Comparison of ENCODE assay signal across 10 mouse cellular contexts in genomic region chr10:39505621-39506020, GRCm38 (mm10).
A peak's percentile ranks its signal among the peaks of the same experiment; 100 is the strongest.
DNase-seq lines count a peak whose midpoint lies in the region; ATAC-seq lines count a peak whose summit lies in the region.
"Had no signal": no experiment of that assay in that cellular context is flagged by ENCODE, and none has a peak within 500 bp of the region (broad histone marks: within the 10 kb centered on the region; RNA-seq: fewer than 3 reads in every experiment).

No protein-coding gene starts in this region.

- no peak overlapping the region for H3K4me2 ChIP-seq in hindbrain, embryonic 11.5 days (replicated peaks; ENCODE audit: low read depth, low read length)
- H3K4me2 ChIP-seq in hindbrain, embryonic 13.5 days: 0 out of 2 replicates have a peak overlapping the region, but pooled peaks have one; percentile 25
- H3K4me2 ChIP-seq in midbrain, embryonic 16.5 days (ENCODE audit: low read length): no peak overlapping the region

- no peaks in the 10 kb centered on the region for H3K27me3 ChIP-seq in hindbrain, embryonic 10.5 days (ENCODE audit: insufficient read depth, poor library complexity, severe bottlenecking)
- H3K27me3 ChIP-seq in hindbrain, embryonic 11.5 days (ENCODE audit: control insufficient read depth, insufficient read depth, low read length): no peaks in the 10 kb centered on the region
- no peaks in the 10 kb centered on the region for H3K27me3 ChIP-seq in hindbrain, embryonic 13.5 days
- no peaks in the 10 kb centered on the region for H3K27me3 ChIP-seq in midbrain, embryonic 16.5 days (ENCODE audit: control insufficient read depth, insufficient read depth, low read depth, low read length)

- intact Hi-C loops in heart, postnatal 25 days (cut with DNase I): no loop called here

- WGBS in hindbrain, embryonic 10.5 days: 79% methylated on average over 7 of the region's 7 CpGs
- 76% methylated on average over 7 of the region's 7 CpGs for WGBS in hindbrain, embryonic 11.5 days
- 62% methylated on average over 7 of the region's 7 CpGs for WGBS in hindbrain, embryonic 13.5 days
- 60% methylated on average over 7 of the region's 7 CpGs for WGBS in midbrain, embryonic 16.5 days

- no peak overlapping the region for H3K4me3 ChIP-seq in hindbrain, embryonic 10.5 days
- H3K4me3 ChIP-seq in hindbrain, embryonic 11.5 days (ENCODE audit: low read depth, low read length): no peak overlapping the region
- H3K4me3 ChIP-seq in hindbrain, embryonic 13.5 days: no peak overlapping the region
- H3K4me3 ChIP-seq in midbrain, embryonic 16.5 days (ENCODE audit: low read depth, low read length): no peak overlapping the region
- H3K4me3 ChIP-seq: myocyte had no signal

- 0 out of 2 replicates have a peak, but pooled peaks cover 3% of the 10 kb centered on the region for H3K36me3 ChIP-seq in hindbrain, embryonic 10.5 days
- no peaks in the 10 kb centered on the region for H3K36me3 ChIP-seq in hindbrain, embryonic 11.5 days (ENCODE audit: control insufficient read depth, insufficient read depth, low read length)
- no peaks in the 10 kb centered on the region for H3K36me3 ChIP-seq in hindbrain, embryonic 13.5 days
- no peaks in the 10 kb centered on the region for H3K36me3 ChIP-seq in midbrain, embryonic 16.5 days (ENCODE audit: control insufficient read depth, insufficient read depth, low read length)

- no peak for ATAC-seq in hindbrain, embryonic 11.5 days (ENCODE audit: low FRiP score)
- no peak for ATAC-seq in hindbrain, embryonic 13.5 days (ENCODE audit: low FRiP score)
- ATAC-seq in midbrain, embryonic 16.5 days: no peak
- ATAC-seq: intestine, postnatal 0 days had no signal

- no peak for DNase-seq in hindbrain, embryonic 10.5 days (ENCODE audit: low spot score)
- DNase-seq in hindbrain, embryonic 11.5 days (ENCODE audit: low spot score): no peak
- DNase-seq in NIH3T3 (ENCODE audit: low read depth): peak; percentile 16
- DNase-seq in cerebellum, postnatal 10 days: no peak
- DNase-seq in adrenal gland, adult 18-20 months (ENCODE audit: low spot score in 2 of 2): no peak
- DNase-seq in heart, postnatal 25 days (ENCODE audit: low spot score): no peak

- no peak overlapping the region for H3K9ac ChIP-seq in hindbrain, embryonic 11.5 days (ENCODE audit: low read depth, low read length)
- H3K9ac ChIP-seq in hindbrain, embryonic 13.5 days: peak overlapping the region; percentile 55
- peak overlapping the region; percentile 44; the same call in 1 of the 2 replicates for H3K9ac ChIP-seq in midbrain, embryonic 16.5 days (ENCODE audit: low read depth, low read length)

- H3K27ac ChIP-seq in hindbrain, embryonic 10.5 days: peak overlapping the region; percentile 17; the same call in 1 of the 2 replicates
- H3K27ac ChIP-seq in hindbrain, embryonic 11.5 days (ENCODE audit: low read depth, low read length): no peak overlapping the region
- H3K27ac ChIP-seq in hindbrain, embryonic 13.5 days: peak overlapping the region; percentile 78
- no peak overlapping the region for H3K27ac ChIP-seq in midbrain, embryonic 16.5 days (ENCODE audit: low read length)

- H3K4me1 ChIP-seq in hindbrain, embryonic 10.5 days (replicated peaks): peaks cover 67% of the 10 kb centered on the region
- peaks cover 9% of the 10 kb centered on the region for H3K4me1 ChIP-seq in hindbrain, embryonic 11.5 days (replicated peaks; ENCODE audit: control insufficient read depth, insufficient read depth, low read length)
- H3K4me1 ChIP-seq in hindbrain, embryonic 13.5 days (replicated peaks): peaks cover 84% of the 10 kb centered on the region
- peaks cover 58% of the 10 kb centered on the region for H3K4me1 ChIP-seq in midbrain, embryonic 16.5 days (ENCODE audit: control insufficient read depth, insufficient read depth, low read length)

- H3K9me3 ChIP-seq in hindbrain, embryonic 10.5 days: no peaks in the 10 kb centered on the region
- no peaks in the 10 kb centered on the region for H3K9me3 ChIP-seq in hindbrain, embryonic 11.5 days (ENCODE audit: control insufficient read depth, low read length)
- H3K9me3 ChIP-seq in hindbrain, embryonic 13.5 days: no peaks in the 10 kb centered on the region
- no peaks in the 10 kb centered on the region for H3K9me3 ChIP-seq in midbrain, embryonic 16.5 days (replicated peaks; ENCODE audit: control insufficient read depth, low read length, poor library complexity, severe bottlenecking)

Comparison
In these comparisons a context has a peak if more than half of its experiments do, and no peak if none do; other contexts are left out.
1. H3K27ac ChIP-seq: peak in hindbrain, embryonic 10.5 days (single experiment) and hindbrain, embryonic 13.5 days (single experiment); none in hindbrain, embryonic 11.5 days (single experiment) and midbrain, embryonic 16.5 days (single experiment).